Mouse (Mus musculus) lung, embryonic 15.5 days (tissue): ENCODE results near the gene Samd3. TPM values are rescaled to one million over a fixed set of nuclear protein-coding genes. Genes with fewer than 3 reads are reported as not detected.
A peak's percentile ranks its signal among the peaks of the same experiment; 100 is the strongest.

ENCODE experiments used
- ATAC-seq: fragments of 200-750 bp; cut with Nextera tagmentation; 2 replicates; pipeline ENCODE4 v1.8.0; 2017; ENCODE audit warnings: moderate number of reproducible peaks, borderline replicate concordance; ENCODE audit not compliant: low FRiP score, low TSS enrichment; ENCODE audit errors: extremely low read depth
- H3K27ac ChIP-seq: fragments of 300-500 bp; sonication (generic); 2 replicates; pipeline ENCODE4 v1.5.1; 2015; ENCODE audit warnings: moderate library complexity, mild to moderate bottlenecking, inconsistent platforms
- H3K27me3 ChIP-seq: fragments of 300-500 bp; sonication (generic); 2 replicates; pipeline ENCODE4 v1.6.1; 2015; ENCODE audit warnings: inconsistent platforms
- H3K36me3 ChIP-seq: fragments of 300-500 bp; sonication (generic); 2 replicates; pipeline ENCODE4 v1.6.1; 2015; ENCODE audit warnings: inconsistent platforms
- H3K4me1 ChIP-seq: fragments of 300-500 bp; sonication (generic); 2 replicates; pipeline ENCODE4 v1.6.1; 2015; ENCODE audit warnings: inconsistent platforms
- H3K4me2 ChIP-seq: fragments of 300-500 bp; sonication (generic); 2 replicates; pipeline ENCODE4 v1.6.1; 2015; ENCODE audit warnings: inconsistent platforms, mild to moderate bottlenecking, moderate library complexity
- H3K4me3 ChIP-seq: fragments of 300-500 bp; sonication (generic); 2 replicates; pipeline ENCODE4 v1.5.1; 2015; ENCODE audit warnings: mild to moderate bottlenecking, inconsistent platforms
- H3K9ac ChIP-seq: fragments of 300-500 bp; sonication (generic); 2 replicates; pipeline ENCODE4 v1.6.1; 2015; ENCODE audit warnings: inconsistent platforms
- H3K9me3 ChIP-seq: fragments of 300-500 bp; sonication (generic); 2 replicates; pipeline ENCODE4 v1.6.1; 2016; ENCODE audit warnings: inconsistent platforms
- WGBS: fragments of 180-500 bp; shearing (Covaris S2); methylation state at CpG from one replicate; pipeline ENCODE4 v1.1.7; 2015; 5-methylcytosine and 5-hydroxymethylcytosine counted together
- polyA plus RNA-seq: library from polyadenylated mRNA; unstranded; fragments of >200 nt; fragmentation: Nextera tagmentation; extraction: Ambion mirVana; gene quantifications from 2 replicates; pipeline ENCODE4 v1.2.1, GENCODE M21; 2015

The Samd3 gene
- polyA plus RNA-seq, 1 experiment from 2014 or later, result 0.30 TPM

DNA sequence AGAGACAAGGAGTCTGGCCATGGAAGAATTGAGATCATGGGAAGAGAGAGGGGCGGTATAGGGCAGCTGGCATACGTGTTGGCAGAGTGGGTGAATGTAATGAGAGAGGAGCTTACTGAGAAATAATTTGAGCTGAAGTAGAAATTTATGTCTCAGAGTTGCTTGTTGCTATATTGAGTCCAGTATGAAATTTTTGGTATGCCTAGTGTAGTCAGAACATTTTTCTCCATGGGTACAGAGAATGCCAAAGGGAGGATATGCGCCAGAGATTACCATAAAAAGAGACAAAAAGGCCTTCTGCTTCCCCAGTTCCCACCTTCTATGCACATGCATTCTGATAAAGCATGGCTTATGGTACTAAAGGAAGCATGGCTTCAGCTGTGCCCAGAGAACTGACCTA is 13.7 kb downstream of the Samd3 start:
- Histone ChIP-seq H3K4me2 (no peak overlapping the region), H3K36me3 (no peaks in the 10 kb centered on the region), H3K27me3 (no peaks in the 10 kb centered on the region), H3K9me3 (no peaks in the 10 kb centered on the region), H3K9ac (no peak overlapping the region), H3K4me1 (peaks cover 3% of the 10 kb centered on the region; the same call in 1 of the 2 replicates), H3K4me3 (no peak overlapping the region), H3K27ac (no peak overlapping the region)
- 82% methylated on average over 3 of the region's 3 CpGs for WGBS
- no peak for ATAC-seq

DNA sequence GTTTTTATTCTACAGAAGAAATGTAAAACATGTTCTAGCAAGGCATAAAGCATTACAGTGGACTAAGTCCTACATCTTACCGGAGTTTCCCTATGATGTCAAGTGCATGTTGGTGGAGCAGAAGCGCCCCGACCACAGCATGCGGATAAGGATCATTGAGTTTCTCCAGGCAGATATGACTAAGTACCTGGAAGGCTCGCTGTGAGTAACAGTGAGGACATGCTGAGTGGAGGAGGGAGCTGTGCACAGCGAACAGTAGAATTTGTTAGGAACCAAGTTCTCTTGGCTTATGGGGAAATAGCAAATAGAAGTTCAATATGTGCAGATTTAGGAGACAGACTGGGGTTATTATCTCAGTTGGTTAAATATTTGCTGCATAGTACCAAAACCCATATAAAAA is 15.0 kb downstream of the Samd3 start:
- WGBS, result 76% methylated on average over 6 of the region's 6 CpGs
- no peak for ATAC-seq
- no peaks in the 10 kb centered on the region for H3K9me3 ChIP-seq
- no peak overlapping the region for H3K27ac ChIP-seq
- H3K9ac ChIP-seq, result no peak overlapping the region
- H3K4me3 ChIP-seq, result no peak overlapping the region
- H3K4me2 ChIP-seq, result no peak overlapping the region
- H3K27me3 ChIP-seq, result no peaks in the 10 kb centered on the region
- H3K36me3 ChIP-seq, result no peaks in the 10 kb centered on the region
- H3K4me1 ChIP-seq, result no peaks in the 10 kb centered on the region

DNA sequence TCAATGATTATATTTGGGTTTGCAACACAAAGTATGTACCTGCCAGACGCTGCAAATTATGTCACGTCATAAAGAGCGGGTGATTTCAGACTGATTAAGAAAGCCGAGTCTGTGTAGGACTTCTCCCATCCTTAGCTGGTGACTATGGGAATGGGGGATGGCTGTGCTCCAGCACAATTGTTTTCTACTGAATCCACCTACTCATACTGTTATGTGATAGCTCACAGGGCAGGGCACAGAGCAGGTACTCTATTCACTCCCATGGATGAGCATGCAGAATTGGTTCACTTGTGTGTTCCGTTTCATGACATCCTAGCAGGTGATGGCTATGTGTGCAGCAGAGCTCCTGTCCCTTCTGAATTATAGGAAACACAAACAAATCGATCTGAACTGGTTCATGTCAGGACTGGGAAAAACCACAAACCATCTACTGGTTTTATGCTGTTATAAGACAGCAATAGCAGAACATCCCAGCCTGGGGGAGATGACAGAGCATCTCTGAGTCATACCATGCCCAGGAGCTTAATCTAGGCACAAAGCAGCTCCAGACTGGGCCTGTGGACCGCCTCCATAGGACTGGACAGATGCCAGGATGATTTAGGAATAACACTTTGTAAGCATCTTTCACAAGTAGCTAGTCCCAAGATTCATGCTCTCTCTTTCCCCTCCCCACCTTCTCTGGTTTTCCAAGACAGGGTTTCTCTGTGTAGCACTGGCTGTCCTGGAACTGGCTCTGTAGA is 20.1 kb downstream of the Samd3 start:
- no peak for ATAC-seq
- no peaks in the 10 kb centered on the region for H3K4me1 ChIP-seq
- H3K4me3 ChIP-seq, result no peak overlapping the region
- no peaks in the 10 kb centered on the region for H3K27me3 ChIP-seq
- H3K27ac ChIP-seq, result no peak overlapping the region
- no peaks in the 10 kb centered on the region for H3K36me3 ChIP-seq
- H3K4me2 ChIP-seq, result no peak overlapping the region
- 68% methylated on average over 7 of the region's 7 CpGs for WGBS
- H3K9me3 ChIP-seq, result no peaks in the 10 kb centered on the region
- H3K9ac ChIP-seq, result no peak overlapping the region

DNA sequence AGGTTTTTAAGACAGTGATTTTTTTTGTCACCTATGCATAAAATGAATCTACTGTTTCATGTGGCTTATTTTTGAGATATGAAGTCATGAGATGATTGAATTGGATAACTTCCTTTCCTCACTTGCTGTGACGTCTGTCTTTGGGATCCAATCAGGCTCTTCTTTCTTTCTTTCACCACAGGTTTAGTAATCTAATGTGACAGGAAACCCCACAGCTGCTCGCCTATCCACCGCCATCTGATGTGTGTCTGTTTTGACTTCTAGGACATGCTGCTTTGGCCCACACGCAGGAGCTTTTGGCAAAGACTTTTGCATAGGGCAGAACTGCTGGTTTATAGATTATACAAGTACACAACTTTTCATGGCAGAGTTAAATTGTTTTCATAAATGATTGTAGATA is 30.4 kb downstream of the Samd3 start:
- no peaks in the 10 kb centered on the region for H3K9me3 ChIP-seq
- peak; percentile 46; the same call in 1 of the 2 replicates for ATAC-seq

DNA sequence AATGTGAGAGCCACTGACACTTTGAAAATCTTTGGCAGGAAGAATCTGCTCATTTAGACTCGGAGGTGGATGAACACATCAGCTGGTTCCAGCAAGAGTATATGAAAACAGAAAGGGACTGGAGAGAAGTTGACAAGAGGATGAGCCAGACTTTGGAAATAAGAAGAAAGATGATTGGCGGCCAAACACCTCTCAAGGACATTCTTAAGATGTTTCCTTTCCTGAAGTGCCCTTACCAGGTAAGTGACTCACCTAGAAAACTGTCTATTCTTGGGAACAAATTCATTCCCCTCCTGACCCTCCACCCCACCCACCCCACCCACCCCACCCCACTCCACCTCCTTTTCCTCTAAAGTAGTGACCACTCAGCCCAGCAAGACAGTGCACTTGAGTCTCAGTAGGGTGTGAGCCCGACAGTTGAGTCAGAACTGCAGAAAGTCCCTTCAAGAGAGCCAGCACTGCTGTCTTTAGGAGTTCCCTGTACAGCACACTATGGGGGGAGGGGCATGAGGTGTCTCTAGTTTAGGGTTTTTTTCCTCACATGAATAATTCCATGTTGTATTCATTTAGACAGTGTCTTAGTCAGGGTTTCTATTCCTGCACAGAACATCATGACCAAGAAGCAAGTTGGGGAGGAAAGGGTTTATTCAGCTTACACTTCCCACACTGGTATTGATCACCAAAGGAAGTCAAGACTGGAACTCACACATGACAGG is 34.4 kb downstream of the Samd3 start:
- Histone ChIP-seq H3K27ac (no peak overlapping the region), H3K9me3 (no peaks in the 10 kb centered on the region), H3K4me1 (no peaks in the 10 kb centered on the region), H3K9ac (no peak overlapping the region), H3K36me3 (no peaks in the 10 kb centered on the region), H3K27me3 (no peaks in the 10 kb centered on the region), H3K4me3 (no peak overlapping the region), H3K4me2 (no peak overlapping the region)
- 0 out of 2 replicates have a peak, but pooled peaks have one; percentile 8 for ATAC-seq
- whole genome bisulfite sequencing, result 48% methylated on average over 3 of the region's 3 CpGs

More for the DNA sequence above, 30.4 kb downstream of the Samd3 start:
- Histone ChIP-seq H3K4me2 (no peak overlapping the region), H3K36me3 (no peaks in the 10 kb centered on the region), H3K9ac (no peak overlapping the region), H3K27ac (no peak overlapping the region), H3K4me1 (no peaks in the 10 kb centered on the region; the same call in 1 of the 2 replicates), H3K4me3 (no peak overlapping the region), H3K27me3 (no peaks in the 10 kb centered on the region)
- WGBS, result 40% methylated on average over 4 of the region's 4 CpGs

DNA sequence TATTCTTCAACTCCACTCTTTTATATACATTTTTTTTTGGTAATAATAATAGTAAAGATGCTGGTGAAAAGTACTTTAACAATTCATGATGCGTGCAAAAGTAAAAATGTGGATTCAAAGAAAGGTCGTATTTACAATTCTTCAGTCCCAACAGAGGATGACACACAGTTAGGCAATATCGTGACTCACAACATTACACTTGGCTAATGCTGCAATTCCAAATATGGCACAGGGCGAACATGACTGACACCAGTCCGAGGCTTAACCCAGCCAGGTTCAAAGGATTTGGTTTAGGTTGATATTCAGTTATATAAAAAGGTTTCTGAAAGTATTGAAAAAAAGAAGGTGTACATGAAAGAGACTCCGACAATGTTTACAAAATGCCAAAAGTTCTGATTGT is 45.9 kb downstream of the Samd3 start:
- 88% methylated on average over 6 of the region's 6 CpGs for WGBS
- ATAC-seq, result no peak

DNA sequence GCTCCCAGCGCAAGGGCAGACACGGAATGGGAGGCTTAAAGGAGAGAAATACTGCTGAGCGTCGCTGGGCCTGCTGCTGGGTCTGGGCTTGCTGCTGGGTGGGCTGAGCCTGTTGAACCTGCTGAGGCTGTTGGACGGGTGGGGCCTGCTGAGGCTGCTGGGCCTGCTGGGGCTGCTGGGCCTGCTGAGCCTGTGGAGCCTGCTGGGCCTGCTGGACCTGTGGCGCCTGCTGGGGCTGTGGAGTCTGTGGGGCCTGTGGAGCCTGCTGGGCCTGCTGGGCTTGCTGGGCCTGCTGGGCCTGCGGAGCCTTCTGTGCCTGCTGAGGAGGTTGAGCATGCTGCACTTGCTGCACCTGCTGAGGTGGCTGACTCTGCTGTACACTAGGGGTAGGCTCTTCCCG is 50.5 kb downstream of the Samd3 start:
- Histone ChIP-seq H3K4me2 (no peak overlapping the region), H3K4me1 (no peaks in the 10 kb centered on the region), H3K4me3 (no peak overlapping the region), H3K27ac (no peak overlapping the region), H3K27me3 (no peaks in the 10 kb centered on the region), H3K9me3 (no peaks in the 10 kb centered on the region), H3K36me3 (peaks cover 39% of the 10 kb centered on the region), H3K9ac (no peak overlapping the region)
- ATAC-seq, result peak; percentile 69; the same call in 1 of the 2 replicates
- 62% methylated on average over 8 of the region's 8 CpGs for WGBS

More for the DNA sequence above, 45.9 kb downstream of the Samd3 start:
- Histone ChIP-seq H3K36me3 (peaks cover 35% of the 10 kb centered on the region; the same call in 1 of the 2 replicates), H3K4me1 (no peaks in the 10 kb centered on the region), H3K27me3 (no peaks in the 10 kb centered on the region), H3K27ac (no peak overlapping the region), H3K4me2 (no peak overlapping the region), H3K9ac (no peak overlapping the region), H3K9me3 (no peaks in the 10 kb centered on the region), H3K4me3 (no peak overlapping the region)

DNA sequence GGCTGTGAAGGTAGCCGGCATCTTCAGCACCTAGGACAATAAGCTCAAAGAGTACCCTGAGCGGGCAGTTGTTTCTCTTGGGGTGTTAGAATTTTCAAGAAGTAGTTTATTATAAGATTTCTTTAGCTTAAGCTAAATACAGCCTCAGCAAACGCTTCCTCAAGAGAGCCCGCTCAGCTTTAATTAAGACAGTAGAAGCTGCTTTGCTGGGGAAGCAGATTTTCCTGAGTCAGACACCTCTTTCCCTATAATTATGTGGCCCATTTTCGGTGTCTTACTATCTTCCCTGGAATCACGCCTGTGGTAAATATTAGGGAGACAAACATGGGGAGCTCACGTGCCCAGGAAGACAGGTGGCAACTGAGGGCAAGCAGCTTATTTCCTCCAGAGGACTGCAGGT is 57.6 kb downstream of the Samd3 start:
- no peak overlapping the region for H3K9ac ChIP-seq
- no peaks in the 10 kb centered on the region for H3K9me3 ChIP-seq
- H3K27me3 ChIP-seq, result no peaks in the 10 kb centered on the region
- 75% methylated on average over 7 of the region's 7 CpGs for WGBS
- ATAC-seq, result no peak
- H3K36me3 ChIP-seq, result peaks cover 25% of the 10 kb centered on the region
- no peak overlapping the region for H3K4me2 ChIP-seq
- no peaks in the 10 kb centered on the region for H3K4me1 ChIP-seq
- no peak overlapping the region for H3K4me3 ChIP-seq
- H3K27ac ChIP-seq, result no peak overlapping the region

DNA sequence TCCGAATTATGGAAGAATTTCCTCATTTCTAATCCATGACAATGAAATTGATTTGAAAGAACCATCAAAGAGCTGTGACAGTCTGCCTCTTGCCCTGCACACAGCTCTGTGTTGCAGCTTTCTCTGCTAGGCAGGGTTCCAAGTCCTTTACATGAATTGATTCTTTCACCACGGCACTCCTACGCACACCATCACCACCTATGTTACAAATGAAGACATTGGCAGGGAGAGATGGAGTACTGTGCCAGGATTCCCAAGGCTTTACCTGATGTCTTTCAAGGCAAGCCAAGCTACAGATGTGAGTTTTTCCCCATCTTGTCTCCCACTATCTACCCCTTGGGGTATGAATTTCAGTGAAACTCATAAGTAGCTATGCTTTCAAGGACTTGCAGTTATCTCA is 67.7 kb downstream of the Samd3 start:
- no peak overlapping the region for H3K4me3 ChIP-seq
- no peaks in the 10 kb centered on the region for H3K4me1 ChIP-seq
- H3K27me3 ChIP-seq, result no peaks in the 10 kb centered on the region
- no peak overlapping the region for H3K4me2 ChIP-seq
- H3K36me3 ChIP-seq, result peaks cover 30% of the 10 kb centered on the region
- 72% methylated on average over 3 of the region's 3 CpGs for WGBS
- H3K9me3 ChIP-seq, result no peaks in the 10 kb centered on the region
- H3K9ac ChIP-seq, result no peak overlapping the region
- no peak overlapping the region for H3K27ac ChIP-seq
- ATAC-seq, result no peak

DNA sequence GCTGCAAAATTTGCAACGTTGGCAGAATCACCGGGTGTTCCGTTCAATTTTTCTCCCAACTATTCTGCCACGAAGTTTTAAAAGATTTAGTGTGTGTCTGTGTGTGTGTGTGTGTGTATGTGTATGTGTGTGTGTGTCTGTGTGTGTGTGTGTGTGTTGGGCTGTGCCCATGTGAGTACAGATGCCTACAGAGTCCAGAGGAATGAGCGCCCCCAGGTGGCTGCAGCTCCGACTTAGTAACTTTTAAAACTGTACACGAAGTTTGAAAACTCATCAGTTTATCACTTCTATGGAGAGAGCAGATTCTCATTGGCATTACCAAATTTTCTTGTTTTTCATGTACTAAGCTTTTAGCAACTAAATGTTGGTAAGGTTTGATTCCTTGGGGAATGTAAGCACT is 68.1 kb downstream of the Samd3 start:
- WGBS, result 79% methylated on average over 7 of the region's 7 CpGs
- peaks cover 29% of the 10 kb centered on the region for H3K36me3 ChIP-seq
- no peaks in the 10 kb centered on the region for H3K9me3 ChIP-seq
- no peak overlapping the region for H3K4me3 ChIP-seq
- no peak overlapping the region for H3K4me2 ChIP-seq
- no peaks in the 10 kb centered on the region for H3K27me3 ChIP-seq
- H3K27ac ChIP-seq, result no peak overlapping the region
- no peak for ATAC-seq
- H3K4me1 ChIP-seq, result no peaks in the 10 kb centered on the region
- no peak overlapping the region for H3K9ac ChIP-seq

DNA sequence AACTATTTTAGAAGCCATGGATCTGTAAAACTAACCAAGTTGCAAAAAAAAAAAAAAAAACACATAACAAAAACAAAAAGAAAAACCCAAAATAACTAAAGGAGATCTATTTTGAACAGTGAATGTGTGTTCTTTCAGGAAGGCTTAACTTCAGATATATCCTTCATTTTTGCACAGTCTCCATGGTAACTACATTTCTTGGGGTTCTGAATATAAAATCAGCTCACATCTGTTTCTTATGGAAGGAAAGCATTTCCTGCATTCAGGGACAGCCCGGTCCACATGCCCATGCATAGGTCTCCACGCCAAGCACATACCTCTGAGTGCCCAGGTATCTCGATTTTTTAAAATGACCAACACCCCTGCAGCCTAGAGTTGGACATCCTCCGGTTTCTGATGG is 72.8 kb downstream of the Samd3 start:
- no peak for ATAC-seq
- 90% methylated on average over 4 of the region's 4 CpGs for WGBS
- H3K4me2 ChIP-seq, result no peak overlapping the region
- no peaks in the 10 kb centered on the region for H3K4me1 ChIP-seq
- H3K27ac ChIP-seq, result no peak overlapping the region
- no peak overlapping the region for H3K4me3 ChIP-seq
- H3K27me3 ChIP-seq, result no peaks in the 10 kb centered on the region
- peaks cover 16% of the 10 kb centered on the region; the same call in 1 of the 2 replicates for H3K36me3 ChIP-seq
- H3K9me3 ChIP-seq, result no peaks in the 10 kb centered on the region
- no peak overlapping the region for H3K9ac ChIP-seq

DNA sequence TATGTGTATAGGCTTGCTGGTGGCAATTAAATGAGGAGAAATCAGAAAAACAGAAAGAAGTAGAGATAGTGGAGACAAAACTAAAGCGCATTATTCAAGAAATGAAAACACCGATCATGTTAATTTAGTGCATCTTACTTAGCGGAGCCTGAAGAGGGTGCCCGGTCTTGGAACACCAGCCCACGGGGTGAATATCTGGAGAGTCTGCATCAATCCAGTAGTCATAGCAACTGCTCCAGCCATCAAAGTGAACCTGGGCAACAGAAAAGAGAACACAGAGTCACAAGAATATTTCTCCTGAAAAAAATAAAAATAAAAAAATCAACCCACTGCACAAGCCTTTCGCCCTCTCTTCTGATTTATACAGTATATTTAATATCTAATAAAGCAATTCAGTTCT is 74.0 kb downstream of the Samd3 start:
- Histone ChIP-seq H3K9me3 (no peaks in the 10 kb centered on the region), H3K9ac (no peak overlapping the region), H3K27ac (no peak overlapping the region), H3K4me3 (no peak overlapping the region), H3K27me3 (no peaks in the 10 kb centered on the region), H3K4me2 (no peak overlapping the region), H3K36me3 (peaks cover 20% of the 10 kb centered on the region; the same call in 1 of the 2 replicates), H3K4me1 (no peaks in the 10 kb centered on the region)
- ATAC-seq, result no peak
- 94% methylated on average over 6 of the region's 6 CpGs for WGBS
